Mouse (Mus musculus) megakaryocyte, adult 5-6 weeks (primary cell): ENCODE data around the gene Ppp1r37. TPM values are rescaled to one million over a fixed set of nuclear protein-coding genes. Genes with fewer than 3 reads are reported as not detected.

Experiments used
- ATAC-seq: 2 replicates; pipeline ENCODE4 v1.8.0; 2016; ENCODE audit warnings: mild to moderate bottlenecking, inconsistent platforms; ENCODE audit not compliant: poor library complexity, severe bottlenecking
- total RNA-seq, 2 experiments: library from RNA; stranded (forward) in 1 of 2; stranded (reverse) in 1 of 2; fragments of 153-499, 151-499 nt in 1 of 2; fragments of 221-1000, 200-1000 nt in 1 of 2; gene quantifications; 2 replicates each; pipeline versions ENCODE4 v1.2.3 to v1.2.4; 2015 to 2017

The Ppp1r37 gene
- total RNA-seq, 2 experiments from 2014 or later: 13.1 to 14.3 TPM

DNA sequence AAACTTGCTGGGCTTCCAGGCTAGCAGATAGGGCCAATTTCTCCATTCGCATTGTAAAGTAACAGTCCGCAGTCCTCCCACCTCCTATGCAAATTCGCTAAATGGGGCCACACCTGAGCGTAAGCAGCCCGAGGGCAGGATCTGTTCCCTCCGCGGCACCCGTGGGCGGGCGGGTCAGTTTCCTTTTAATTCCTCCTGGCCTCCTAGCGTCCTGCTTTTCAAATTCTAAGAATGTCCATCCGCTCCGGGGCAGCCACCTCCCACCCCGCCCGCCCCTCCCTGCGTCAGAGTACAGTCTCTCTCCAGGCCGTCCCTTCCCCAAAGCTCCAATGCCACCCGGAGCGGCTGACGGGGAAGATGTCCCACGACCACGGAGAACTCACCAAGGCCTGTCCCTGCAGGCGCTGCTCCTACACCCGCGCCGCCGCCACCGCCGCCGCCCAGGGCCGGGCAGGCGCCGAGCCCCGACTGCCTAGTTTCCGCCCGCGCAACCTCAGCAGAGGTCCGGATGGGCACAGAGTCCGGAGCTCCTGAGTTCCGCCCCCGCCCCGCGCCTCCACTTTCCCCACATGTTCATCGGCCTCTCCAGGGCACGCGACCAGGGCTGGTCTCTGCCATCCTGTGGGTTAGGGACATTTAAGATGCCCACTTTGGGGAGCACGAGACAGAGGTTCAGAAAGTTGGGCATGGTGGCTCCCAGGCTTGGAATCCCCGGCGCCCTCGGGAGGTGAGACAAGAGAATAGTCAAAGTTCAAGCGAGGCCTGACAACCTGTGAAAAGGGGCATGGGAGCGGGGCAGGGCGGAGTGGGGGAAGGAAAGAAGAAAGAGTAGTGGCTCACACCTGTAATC is 10.3 kb upstream of the Ppp1r37 start:
- ATAC-seq: peak; percentile 70

DNA sequence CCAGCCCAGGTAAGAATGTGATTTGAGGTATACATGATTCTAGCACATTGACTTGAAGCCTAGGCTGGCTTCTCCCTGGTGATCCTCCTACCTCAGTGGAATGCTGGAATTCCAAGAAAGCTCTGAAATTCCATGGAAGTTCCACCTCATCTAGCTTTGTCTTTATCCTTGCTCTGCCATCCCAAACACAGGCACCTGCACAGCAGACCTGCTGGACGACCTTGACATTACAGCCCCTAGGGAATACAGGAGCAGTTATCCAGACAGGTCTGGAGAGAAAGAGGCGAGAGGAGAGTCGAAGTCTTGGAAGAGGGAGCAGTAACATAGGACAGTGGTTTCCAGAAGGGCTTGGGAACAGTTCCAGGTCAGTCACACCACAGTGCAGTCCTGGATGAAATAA is 6.8 kb upstream of the Ppp1r37 start:
- no peak for ATAC-seq

DNA sequence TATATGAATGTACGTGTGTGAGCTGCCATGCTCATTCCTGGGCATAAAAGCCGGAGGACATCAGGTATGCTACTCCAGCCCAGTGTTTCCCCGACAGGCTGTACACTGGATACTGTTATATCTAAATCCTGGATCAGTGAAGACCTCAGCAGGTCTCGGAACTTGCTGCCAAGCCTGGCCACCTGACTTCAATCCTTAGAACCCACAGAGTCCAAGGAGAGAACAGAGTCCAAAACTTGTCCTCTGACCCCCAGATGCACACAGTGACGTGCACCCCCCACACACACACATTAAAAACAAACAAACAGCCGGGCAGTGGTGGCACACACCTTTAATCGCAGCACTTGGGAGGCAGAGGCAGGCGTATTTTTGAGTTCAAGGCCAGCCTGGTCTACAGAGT is 4.5 kb upstream of the Ppp1r37 start:
- ATAC-seq: no peak

DNA sequence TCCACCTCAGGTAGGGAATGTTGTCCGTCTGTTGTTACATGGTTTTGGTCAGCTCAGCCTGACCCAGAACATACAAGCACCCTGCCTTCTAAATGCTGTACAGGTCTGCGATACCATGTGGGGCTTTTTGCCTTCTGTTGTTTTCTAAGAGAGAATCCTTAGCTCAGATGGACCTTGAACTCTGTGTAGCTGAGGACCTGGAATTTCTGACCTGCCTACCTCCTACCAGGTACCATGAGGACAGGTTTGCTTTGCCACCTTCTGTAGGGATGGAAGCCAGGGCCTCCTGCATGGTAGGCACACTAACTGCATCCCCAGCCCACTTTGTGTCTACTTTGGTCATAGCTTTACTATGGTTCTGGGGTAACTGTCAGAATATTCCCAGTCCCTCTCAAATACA is 2.9 kb upstream of the Ppp1r37 start:
- no peak for ATAC-seq

DNA sequence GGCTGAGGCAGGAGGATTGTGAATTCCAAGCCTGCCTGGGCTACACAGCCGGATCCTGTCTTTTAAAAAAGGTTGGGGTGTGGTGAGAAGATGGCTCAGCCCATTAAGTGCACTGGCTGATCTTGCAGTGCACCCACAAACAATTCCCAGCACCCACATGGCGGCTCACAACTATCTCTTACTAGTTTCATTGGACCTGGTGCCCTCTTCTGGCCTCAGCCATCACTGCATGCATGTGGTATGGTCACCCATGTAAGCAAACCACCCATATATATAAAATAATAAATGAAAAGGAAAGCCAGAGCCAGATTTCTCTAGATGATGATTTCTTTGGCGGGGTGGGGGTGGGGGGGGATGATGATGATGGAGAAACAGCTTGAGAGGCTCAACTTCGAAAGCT is 1.6 kb upstream of the Ppp1r37 start:
- no peak for ATAC-seq

DNA sequence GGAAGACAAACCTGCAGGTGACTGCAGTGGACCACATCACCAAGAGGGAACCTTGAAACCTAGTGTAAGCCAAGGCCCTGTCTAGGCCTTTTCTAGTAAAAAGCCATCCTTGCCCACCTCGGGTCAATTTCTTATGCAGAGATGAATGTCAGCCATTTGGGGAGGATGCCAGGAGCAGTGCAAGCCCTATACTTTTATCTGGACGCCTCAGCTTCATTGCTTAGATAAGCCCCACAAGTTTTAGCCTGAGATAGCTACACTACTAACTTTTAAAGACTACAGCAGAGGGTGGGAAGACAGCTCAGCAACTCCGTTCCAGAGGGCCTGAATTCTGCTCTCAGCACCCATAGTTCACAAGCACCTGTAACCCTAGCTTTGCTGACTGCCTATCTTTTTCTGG is 1.0 kb upstream of the Ppp1r37 start:
- ATAC-seq: no peak

DNA sequence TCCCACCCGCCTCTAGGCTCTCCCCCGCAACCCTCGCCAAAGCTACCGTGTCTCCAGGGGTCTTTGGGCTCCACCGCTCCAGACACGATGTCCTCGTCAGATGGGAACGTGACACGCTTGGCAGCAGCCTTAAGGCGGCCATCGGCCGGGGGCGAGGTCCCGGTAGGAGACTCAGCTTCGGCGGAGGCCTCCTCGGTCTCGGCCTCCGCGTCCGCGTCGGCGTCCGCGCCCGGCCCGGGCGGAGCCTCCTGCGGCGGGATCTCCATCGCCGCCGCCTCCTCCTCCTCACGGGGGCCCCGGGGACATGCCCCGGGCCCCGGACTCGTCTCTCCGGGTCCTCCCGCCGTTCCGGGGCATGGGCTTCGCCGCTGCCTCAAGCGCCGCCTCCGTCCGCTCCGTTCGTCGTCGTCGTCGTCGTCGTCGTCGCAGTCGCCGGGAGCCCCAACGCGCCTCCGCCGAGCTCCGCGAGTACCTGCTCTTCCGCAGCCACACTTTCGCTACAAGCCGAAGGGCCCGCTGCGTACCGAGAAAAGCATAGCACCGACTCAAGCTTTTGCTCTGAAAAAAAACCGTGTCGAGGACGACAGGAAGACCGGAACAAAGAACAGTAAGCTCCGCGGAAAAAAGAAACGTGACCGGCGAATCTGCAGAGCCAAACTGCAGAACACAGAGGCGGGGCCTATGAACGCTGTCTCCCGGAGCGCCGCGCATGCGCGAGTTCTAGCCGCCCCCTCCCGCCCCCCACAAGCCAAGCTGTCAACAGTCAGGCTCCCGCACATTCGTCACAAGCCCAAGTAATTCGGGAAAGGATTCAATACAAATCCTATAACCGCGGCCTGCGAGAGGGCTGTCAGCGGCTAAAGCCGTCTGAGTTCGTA is 872 bp downstream of the Ppp1r37 start:
- ATAC-seq: peak; percentile 87

DNA sequence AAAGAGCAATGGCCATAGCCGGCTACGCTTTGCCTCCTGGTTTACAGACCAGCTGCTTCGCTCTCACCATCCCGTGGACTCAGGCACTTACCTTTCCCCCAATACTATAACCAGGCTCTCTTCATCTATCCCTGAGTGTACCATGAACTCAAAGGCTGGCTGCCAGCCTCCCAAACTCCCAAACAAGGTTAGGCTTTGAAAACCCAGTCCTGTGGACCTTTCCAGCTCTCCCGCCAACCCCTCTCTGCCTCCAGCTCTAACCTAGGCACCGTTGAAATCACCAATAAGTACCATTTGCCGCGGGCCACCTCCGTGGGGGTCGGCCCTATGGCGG is 1.5 kb downstream of the Ppp1r37 start:
- ATAC-seq: no peak

DNA sequence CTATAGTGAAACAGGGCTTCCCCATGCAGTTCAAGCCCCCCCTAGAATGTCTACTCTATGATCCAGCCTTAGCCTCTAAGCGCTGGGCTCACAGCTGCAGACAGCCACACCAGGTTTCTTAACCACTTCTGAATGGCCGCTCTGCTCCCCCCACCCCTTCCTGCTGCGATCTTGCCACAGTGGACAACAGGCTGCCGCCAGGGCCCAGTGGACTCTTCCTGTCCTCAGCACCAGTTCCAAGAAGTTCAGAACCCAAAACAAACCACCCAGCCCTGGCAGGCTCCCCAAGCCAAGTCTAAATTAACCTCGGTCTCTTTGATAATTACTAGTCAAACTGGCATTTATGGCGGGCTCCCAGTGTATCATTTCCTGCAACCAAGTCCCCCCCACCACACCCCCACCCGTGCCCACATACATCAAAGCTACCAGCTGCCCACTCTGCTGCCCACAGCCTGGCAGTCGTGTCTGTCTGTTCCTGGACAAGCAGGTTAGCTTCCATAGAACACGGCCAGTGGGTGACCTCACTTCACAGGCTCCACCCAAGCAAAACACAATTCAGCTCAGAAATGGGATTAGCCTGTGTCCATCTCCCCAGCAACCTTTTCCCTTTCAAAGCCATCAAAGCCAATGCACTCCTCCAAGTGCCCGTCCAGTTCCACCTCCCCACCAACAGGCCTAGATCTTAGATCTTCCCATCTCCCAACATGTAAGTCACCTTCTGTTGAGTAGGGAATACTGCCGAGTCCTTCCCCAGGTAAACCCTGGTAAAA is 2.2 kb downstream of the Ppp1r37 start:
- ATAC-seq: no peak

DNA sequence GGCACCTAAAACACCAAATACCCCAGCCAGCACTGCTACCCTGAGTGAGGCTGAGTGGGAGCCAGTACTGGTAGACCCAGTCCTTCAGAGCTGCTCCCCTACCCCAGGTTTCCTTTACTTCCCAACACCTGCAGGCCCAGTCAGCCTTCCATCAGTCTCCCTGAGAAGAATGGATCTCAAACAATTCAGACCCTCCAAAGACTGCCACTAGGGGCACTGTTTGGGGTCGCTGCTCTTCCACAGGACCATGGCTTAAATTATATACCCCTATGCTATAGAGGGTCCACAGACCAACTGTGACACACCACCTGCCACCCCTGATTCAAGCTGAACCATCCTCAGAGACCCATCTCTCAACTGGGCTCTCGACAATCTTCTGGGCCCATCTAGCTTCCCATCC is 3.9 kb downstream of the Ppp1r37 start:
- ATAC-seq: no peak

DNA sequence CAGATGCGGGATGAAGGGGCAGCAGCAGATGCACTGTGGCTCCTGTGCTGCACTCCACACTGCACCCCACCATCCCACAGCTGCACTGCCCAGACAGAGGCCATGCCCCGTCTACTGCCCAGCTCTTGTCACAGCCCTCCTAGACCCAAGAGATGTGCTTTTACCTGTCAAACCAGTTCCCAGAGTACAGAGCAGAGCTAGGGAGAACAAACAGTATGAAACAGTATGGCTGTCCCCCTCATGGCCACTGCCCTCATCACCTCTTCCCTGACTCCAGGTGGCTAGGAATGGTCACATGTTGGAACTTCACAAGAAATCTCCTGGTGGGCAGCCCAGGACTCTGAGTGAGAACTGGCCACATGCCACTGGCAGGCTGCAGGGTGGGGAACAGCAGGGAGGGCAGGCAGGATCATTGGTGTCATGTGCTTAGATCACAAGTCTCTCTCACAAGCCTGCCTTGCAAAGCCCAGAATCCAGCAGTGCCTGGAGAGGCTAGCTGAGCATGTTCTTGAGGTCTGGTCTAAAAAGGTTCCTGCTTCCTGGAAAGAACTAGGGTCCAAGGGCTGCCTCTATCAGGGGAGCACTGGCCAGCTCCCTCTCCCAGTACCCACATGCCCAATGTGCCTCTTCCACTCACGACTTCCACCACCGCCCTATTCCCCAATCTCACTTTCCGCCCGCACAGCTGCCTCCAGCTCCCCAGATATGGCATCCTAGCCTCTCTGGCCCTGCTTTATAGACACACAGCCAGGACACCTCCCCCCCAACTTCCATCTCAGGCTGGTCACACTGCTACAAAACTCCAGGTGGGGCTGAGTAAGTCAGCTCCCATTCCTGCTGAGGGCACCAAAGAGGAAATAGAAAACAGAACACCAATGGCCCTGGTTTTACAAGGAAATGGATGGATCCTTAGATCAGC is 4.6 kb downstream of the Ppp1r37 start:
- no peak for ATAC-seq

DNA sequence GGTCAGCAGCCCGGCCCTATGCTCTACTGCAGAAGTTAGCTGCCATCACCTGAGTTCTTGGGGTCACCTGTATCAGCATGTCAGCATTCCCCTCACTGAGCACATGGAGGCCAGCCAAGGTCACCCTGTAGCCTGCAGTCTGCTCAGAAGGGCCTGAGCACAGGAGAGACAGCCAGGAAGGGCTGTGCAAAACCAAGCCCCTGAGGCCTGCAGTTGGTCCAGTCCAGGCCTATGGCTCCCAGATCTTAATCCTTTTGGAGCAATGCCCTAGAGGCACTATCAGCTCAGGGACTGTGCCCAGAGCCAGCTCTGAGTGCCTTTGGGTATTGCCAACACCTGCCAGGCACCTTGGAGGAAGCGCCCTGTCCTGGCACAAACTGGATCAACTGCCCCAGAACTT is 5.8 kb downstream of the Ppp1r37 start:
- no peak for ATAC-seq

DNA sequence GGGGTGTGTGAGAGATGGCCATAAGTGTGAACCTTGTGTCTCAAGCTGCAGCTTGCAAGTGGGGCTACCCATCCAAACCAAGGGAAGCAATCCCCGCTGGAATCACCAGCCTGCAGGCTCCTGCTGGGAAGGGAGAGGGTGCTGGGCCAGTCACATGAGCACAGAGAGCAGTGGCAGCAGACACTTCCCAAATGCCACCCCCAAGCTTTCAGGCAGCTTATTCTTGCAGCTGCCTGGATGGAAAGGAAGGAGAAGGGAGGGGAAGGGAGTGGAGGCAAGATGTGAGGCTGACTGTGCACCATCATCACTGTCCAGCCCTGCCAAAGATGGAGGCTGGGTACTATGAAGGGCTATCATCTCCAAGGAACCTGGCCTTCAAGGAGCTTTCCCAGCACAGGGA is 8.7 kb downstream of the Ppp1r37 start:
- ATAC-seq: no peak

DNA sequence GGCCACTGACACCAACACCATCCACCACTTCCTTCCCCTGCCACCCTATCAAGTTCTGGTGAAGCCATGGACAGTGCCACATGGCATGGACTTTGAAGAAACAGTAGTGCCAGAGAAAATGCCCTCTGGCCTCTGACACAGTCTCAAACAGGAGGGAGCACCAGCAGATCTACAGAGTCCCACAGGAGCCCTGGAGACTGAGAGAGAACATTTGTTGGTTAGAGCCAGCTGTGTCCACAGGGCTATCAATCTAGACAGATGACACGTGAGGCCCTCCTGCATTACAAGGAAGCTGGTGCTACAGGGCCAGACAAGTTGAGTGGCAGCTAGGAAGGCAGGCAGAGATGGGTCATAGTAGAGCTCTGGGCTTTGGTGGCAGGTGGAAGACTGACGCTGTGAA is 10.4 kb downstream of the Ppp1r37 start:
- no peak for ATAC-seq

DNA sequence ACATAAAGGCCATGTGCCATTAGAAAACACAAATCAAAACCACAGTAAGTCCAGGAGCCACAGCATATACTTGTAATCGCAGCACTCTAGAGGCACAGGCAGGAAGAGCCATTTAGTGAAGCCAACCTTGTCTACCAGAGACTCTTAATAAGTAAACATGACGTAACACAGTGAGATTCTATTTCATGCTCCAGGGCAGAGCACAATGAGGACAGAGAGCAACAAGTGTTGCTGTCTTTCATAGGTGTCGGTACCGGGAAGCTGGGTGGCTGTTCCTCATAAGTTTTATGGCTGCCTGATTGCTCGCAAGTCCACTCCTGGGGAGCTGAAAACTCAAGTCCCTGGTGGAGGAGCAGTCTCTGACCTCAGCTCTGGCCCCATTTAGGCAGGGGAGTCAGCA is 11.2 kb downstream of the Ppp1r37 start:
- no peak for ATAC-seq

DNA sequence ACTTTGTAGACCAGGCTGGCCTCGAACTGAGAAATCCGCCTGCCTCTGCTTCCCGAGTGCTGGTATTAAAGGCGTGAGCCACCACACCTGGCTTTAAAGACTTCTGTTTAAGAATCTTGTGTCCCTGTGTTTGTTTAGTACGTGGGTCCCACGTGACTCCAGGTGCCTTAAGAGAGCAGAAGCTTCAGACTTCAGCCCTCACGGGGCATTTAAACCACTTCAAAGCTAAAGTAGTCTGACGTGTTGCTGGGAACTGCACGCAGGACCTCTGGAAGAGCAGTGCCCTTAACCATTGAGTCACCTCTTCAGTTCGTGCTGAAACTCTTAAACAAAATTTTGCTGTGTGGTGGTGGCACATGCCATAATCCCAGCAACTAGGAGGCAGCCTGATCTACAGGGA is 13.5 kb downstream of the Ppp1r37 start:
- no peak for ATAC-seq

DNA sequence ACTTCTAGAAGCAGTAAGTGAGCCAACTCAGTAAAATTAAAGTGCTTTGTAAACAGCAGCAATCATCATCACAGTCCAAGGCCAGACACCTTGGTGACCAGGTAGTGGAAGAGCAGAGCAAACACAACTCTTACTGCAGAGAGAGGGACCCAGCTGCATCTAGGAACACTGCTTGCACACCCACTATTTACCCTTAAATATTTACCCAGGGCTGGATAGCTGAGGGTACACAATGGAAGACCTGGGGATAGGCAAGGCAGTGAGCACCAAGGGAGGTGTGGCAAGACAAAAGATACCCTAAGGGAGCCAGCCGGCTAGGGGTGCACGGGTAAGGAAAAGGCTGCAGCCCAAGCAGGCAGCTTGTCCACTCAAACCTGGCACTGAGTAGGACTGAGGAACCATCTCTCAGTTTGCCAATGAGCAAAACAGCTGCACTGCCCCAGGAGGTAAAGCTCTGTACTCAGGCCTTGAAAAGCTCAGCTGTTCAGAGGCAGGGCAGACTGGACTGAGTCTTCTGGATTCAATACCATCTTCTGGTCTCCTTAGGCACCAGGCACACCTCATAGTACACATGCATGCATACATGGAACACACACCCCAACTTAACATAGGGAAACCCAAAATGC is 15.4 kb downstream of the Ppp1r37 start:
- no peak for ATAC-seq

DNA sequence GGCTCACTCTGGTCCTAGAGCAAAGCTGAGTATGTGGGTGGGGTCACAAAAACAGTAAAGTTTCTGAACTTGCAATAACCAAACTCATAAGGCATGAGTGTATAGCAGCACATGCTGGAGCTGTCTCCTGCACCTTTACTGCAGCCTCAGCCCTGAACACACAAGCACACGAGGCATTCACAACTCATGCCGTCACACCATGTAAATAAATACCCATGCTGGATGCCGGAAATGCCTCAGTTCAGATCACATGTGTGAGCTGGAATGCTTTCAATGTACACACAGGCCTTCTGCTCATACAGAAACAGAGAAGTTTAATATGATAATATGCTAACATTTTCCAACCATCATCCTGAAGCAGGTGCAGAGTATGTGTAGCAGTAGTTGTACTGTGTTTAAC is 16.9 kb downstream of the Ppp1r37 start:
- no peak for ATAC-seq

DNA sequence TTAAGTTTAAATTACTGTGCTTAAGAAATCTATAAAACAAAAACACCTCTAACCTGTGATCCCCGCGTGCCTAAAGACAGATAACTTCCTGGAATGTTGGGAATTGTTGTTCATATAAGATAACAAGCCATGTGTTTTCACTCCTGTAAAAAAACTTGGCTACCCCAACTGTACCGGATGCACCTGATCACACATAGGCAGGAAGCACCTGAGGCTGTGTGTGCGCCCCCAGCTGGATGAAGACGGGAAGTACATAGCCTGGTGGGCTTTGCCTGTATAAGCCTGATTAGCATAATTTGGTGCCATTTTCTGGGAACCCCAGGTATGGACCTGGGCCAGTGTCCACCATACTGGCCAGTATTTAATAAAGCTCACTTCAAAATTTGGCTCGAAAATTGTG is 19.3 kb downstream of the Ppp1r37 start:
- ATAC-seq: peak; percentile 59

DNA sequence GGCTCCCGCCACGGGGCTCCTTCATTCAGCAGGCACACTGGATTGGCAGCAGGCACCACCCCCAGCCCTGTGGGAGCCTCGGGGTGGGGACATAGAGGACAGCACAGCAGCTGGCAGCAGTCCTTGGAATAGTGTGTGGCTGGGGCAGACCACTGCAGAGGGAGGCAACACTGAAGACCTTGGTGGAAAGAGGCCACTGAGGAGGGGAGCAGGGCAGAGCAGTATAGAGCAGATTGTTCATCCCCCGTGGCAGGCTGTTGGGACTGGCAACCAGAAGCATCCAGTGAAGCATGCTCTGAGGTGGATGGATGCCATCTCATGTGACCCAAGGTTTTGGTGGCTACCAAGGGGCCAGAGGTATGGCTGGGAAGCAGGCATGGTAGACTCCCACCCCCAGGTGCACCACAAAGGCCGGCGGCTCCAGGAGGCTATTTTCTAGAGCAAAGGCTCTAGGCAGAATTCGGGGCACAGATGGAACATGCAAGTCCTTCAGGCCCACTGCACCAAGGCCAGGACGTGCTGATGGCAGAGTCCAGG is 20.7 kb downstream of the Ppp1r37 start:
- no peak for ATAC-seq
